Mouse (Mus musculus): Measurements from ENCODE around the gene Ccdc184. TPM values are rescaled to one million over a fixed set of nuclear protein-coding genes. Genes with fewer than 3 reads are reported as not detected.

Ccdc184 gene
- 0.19 and 0.32 TPM in 2 replicates for polyA plus RNA-seq (2012; rRNA removed; ENCODE audit: low replicate concordance)

GRCm38 (mm10) chr15:98166963-98167644 lies at the start of gene Ccdc184:
Ccdc184 (plus strand) TSS chr15:98167158.

GRCm38 (mm10) chr15:98165525-98165924 lies 1.4 kb upstream of the Ccdc184 start, which contains the start of gene Asb8:
Asb8 (minus strand) TSS chr15:98165625.

GRCm38 (mm10) chr15:98195442-98195841 lies 28.5 kb downstream of the Ccdc184 start, which contains the start of gene Olfr288:
Olfr288 (minus strand) TSS chr15:98195542.

Other genes with a start within 250 kb of the Ccdc184 start
- gene Tmem106c, start 203.0 kb upstream of the Ccdc184 start, polyA plus RNA-seq (2012; rRNA removed; ENCODE audit: low replicate concordance): 38.6 and 74.5 TPM in 2 replicates
- 0.04 TPM in 2 replicates for gene Col2a1, start 162.5 kb upstream of the Ccdc184 start, polyA plus RNA-seq (2012; rRNA removed; ENCODE audit: low replicate concordance)
- 17.8 and 350 TPM in 2 replicates for gene Pfkm, start 74.6 kb upstream of the Ccdc184 start, polyA plus RNA-seq (2012; rRNA removed; ENCODE audit: low replicate concordance)
- 9.2 and 13.4 TPM in 2 replicates for gene Senp1, start 73.4 kb upstream of the Ccdc184 start, polyA plus RNA-seq (2012; rRNA removed; ENCODE audit: low replicate concordance)
- 39.8 and 71.3 TPM in 2 replicates for gene Asb8, start 1.5 kb upstream of the Ccdc184 start, polyA plus RNA-seq (2012; rRNA removed; ENCODE audit: low replicate concordance)
- gene Olfr288, start 28.4 kb downstream of the Ccdc184 start, polyA plus RNA-seq (2012; rRNA removed; ENCODE audit: low replicate concordance): not detected in 2 replicates
- not detected in 2 replicates for gene Gm44579, start 53.8 kb downstream of the Ccdc184 start, polyA plus RNA-seq (2012; rRNA removed; ENCODE audit: low replicate concordance)
- gene Olfr287, start 53.9 kb downstream of the Ccdc184 start, polyA plus RNA-seq (2012; rRNA removed; ENCODE audit: low replicate concordance): not detected in 2 replicates
- not detected in 2 replicates for gene Olfr286, start 67.3 kb downstream of the Ccdc184 start, polyA plus RNA-seq (2012; rRNA removed; ENCODE audit: low replicate concordance)
- not detected in 2 replicates for gene H1fnt, start 90.1 kb downstream of the Ccdc184 start, polyA plus RNA-seq (2012; rRNA removed; ENCODE audit: low replicate concordance)
- gene Zfp641, start 129.0 kb downstream of the Ccdc184 start, polyA plus RNA-seq (2012; rRNA removed; ENCODE audit: low replicate concordance): 1.3 and 3.5 TPM in 2 replicates
- not detected in 2 replicates for gene Olfr285, start 150.2 kb downstream of the Ccdc184 start, polyA plus RNA-seq (2012; rRNA removed; ENCODE audit: low replicate concordance)
- gene Olfr284, start 173.8 kb downstream of the Ccdc184 start, polyA plus RNA-seq (2012; rRNA removed; ENCODE audit: low replicate concordance): not detected in 2 replicates
- gene Olfr283, start 213.8 kb downstream of the Ccdc184 start, polyA plus RNA-seq (2012; rRNA removed; ENCODE audit: low replicate concordance): not detected in 2 replicates